In the genomic region with DNA sequence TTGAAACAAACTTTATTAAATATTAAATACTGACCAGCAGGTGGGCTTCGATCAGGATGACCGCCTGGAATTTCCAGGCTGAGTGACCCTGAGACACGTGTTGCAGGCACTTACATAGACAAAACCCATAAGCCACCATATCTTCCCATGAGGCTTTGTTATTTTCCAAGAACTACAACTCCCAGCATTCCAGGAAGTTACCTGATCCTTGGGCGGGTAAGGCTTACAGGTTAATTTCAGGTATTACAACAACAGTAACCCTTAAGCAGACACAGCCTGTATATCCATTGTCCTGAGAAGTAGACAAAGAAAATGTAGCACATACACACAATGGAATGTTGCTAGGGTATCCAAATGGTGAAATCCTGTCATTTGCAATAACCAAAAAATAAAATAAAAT, we compare ENCODE assay signal across 19 mouse cellular contexts. TPM values are rescaled to one million over a fixed set of nuclear protein-coding genes. Genes with fewer than 3 reads are reported as not detected.
"Had no signal": no experiment of that assay in that cellular context is flagged by ENCODE, and none has a peak within 500 bp of the region (broad histone marks: within the 10 kb centered on the region; RNA-seq: fewer than 3 reads in every experiment).

No protein-coding gene starts in this region.

- H3K27me3 ChIP-seq: limb, embryonic 13.5 days; liver, embryonic 12.5 days; liver, embryonic 15.5 days had no signal

- H3K27ac ChIP-seq: kidney, postnatal 0 days; layer of hippocampus, adult 2 months; limb, embryonic 10.5 days; limb, embryonic 13.5 days; liver, embryonic 12.5 days; liver, embryonic 15.5 days had no signal

- H3K9me3 ChIP-seq: limb, embryonic 10.5 days; limb, embryonic 13.5 days; liver, embryonic 12.5 days; liver, embryonic 15.5 days had no signal

- DNase-seq: kidney, postnatal 25 days; layer of hippocampus, adult 9-11 months; liver; lung, embryonic 14.5 days; lung, postnatal 10 days; lung, postnatal 36 days; midbrain, embryonic 14.5 days; right cerebral cortex, adult 18-20 months; right cerebral cortex, postnatal 14 days; right cerebral cortex, postnatal 4 days; thymus, postnatal 36 days had no signal

- H3K4me1 ChIP-seq: limb, embryonic 10.5 days; limb, embryonic 13.5 days; liver, embryonic 12.5 days; liver, embryonic 15.5 days had no signal

- ATAC-seq: liver, embryonic 12.5 days had no signal

- H3K4me3 ChIP-seq: layer of hippocampus, adult 2 months; limb, embryonic 10.5 days; limb, embryonic 13.5 days; liver, embryonic 12.5 days; liver, embryonic 15.5 days had no signal

- H3K4me2 ChIP-seq: limb, embryonic 13.5 days; liver, embryonic 12.5 days; liver, embryonic 15.5 days; lung, embryonic 14.5 days; midbrain, embryonic 11.5 days had no signal

- H3K36me3 ChIP-seq: limb, embryonic 10.5 days; limb, embryonic 13.5 days; liver, embryonic 12.5 days; liver, embryonic 15.5 days had no signal

- H3K9ac ChIP-seq: limb, embryonic 13.5 days; liver, embryonic 12.5 days; liver, embryonic 15.5 days; lung, embryonic 14.5 days had no signal

RNA-seq across cellular contexts. Expression of a gene that starts 45.9 kb away (rescaled TPM):
- total RNA-seq: megakaryocyte-erythroid progenitor cell, adult 5-6 weeks had no signal
